Mouse (Mus musculus): Measurements from ENCODE around the gene Pld4. TPM values are rescaled to one million over a fixed set of nuclear protein-coding genes. Genes with fewer than 3 reads are reported as not detected.

Gene Pld4
- total RNA-seq, 2 experiments from 2014 or later: 0.14 to 1.2 TPM

GRCm38 (mm10) chr12:112797672-112798331 is 37.3 kb downstream of the Pld4 start:
- ATAC-seq (replicated peaks; ENCODE audit: low FRiP score, low TSS enrichment, poor library complexity, severe bottlenecking): no peak

GRCm38 (mm10) chr12:112798332-112798681 is 37.9 kb downstream of the Pld4 start:
- ATAC-seq (replicated peaks; ENCODE audit: low FRiP score, low TSS enrichment, poor library complexity, severe bottlenecking): no peak

- ATAC-seq (replicated peaks; ENCODE audit: low FRiP score, low TSS enrichment, poor library complexity, severe bottlenecking): no peak
Measured at GRCm38 (mm10) chr12:112798716-112799115, 38.3 kb downstream of the Pld4 start.

- no peak for ATAC-seq (replicated peaks; ENCODE audit: low FRiP score, low TSS enrichment, poor library complexity, severe bottlenecking)
Measured at GRCm38 (mm10) chr12:112799237-112799970, 38.9 kb downstream of the Pld4 start.

- ATAC-seq (replicated peaks; ENCODE audit: low FRiP score, low TSS enrichment, poor library complexity, severe bottlenecking): peak; percentile 64
Measured at GRCm38 (mm10) chr12:112800476-112800875, 40.0 kb downstream of the Pld4 start.

GRCm38 (mm10) chr12:112801864-112802846 is 41.7 kb downstream of the Pld4 start, which contains the start of gene Ahnak2:
TSS of gene Ahnak2 (minus strand) at chr12:112802657.
- no peak for ATAC-seq (replicated peaks; ENCODE audit: low FRiP score, low TSS enrichment, poor library complexity, severe bottlenecking)

GRCm38 (mm10) chr12:112802917-112803316 is 42.5 kb downstream of the Pld4 start:
- no peak for ATAC-seq (replicated peaks; ENCODE audit: low FRiP score, low TSS enrichment, poor library complexity, severe bottlenecking)

- ATAC-seq (replicated peaks; ENCODE audit: low FRiP score, low TSS enrichment, poor library complexity, severe bottlenecking): no peak
Measured at GRCm38 (mm10) chr12:112804046-112804445, 43.6 kb downstream of the Pld4 start.

- 0 out of 2 replicates have a peak, but pooled peaks have one; percentile 4 for ATAC-seq (replicated peaks; ENCODE audit: low FRiP score, low TSS enrichment, poor library complexity, severe bottlenecking)
Measured at GRCm38 (mm10) chr12:112806044-112806443, 45.6 kb downstream of the Pld4 start.

GRCm38 (mm10) chr12:112807796-112808195 is 47.3 kb downstream of the Pld4 start:
- ATAC-seq (replicated peaks; ENCODE audit: low FRiP score, low TSS enrichment, poor library complexity, severe bottlenecking): no peak

- ATAC-seq (replicated peaks; ENCODE audit: low FRiP score, low TSS enrichment, poor library complexity, severe bottlenecking): no peak
Measured at GRCm38 (mm10) chr12:112808212-112808586, 47.7 kb downstream of the Pld4 start.

- peak; percentile 89 for ATAC-seq (replicated peaks; ENCODE audit: low FRiP score, low TSS enrichment, poor library complexity, severe bottlenecking)
Measured at GRCm38 (mm10) chr12:112808587-112809364, 48.3 kb downstream of the Pld4 start, which contains the start of gene Clba1. TSS of gene Clba1 (plus strand) at chr12:112808937.

GRCm38 (mm10) chr12:112809641-112810040 is 49.2 kb downstream of the Pld4 start:
- no peak for ATAC-seq (replicated peaks; ENCODE audit: low FRiP score, low TSS enrichment, poor library complexity, severe bottlenecking)

GRCm38 (mm10) chr12:112810092-112810885 is 49.8 kb downstream of the Pld4 start:
- ATAC-seq (replicated peaks; ENCODE audit: low FRiP score, low TSS enrichment, poor library complexity, severe bottlenecking): no peak

- no peak for ATAC-seq (replicated peaks; ENCODE audit: low FRiP score, low TSS enrichment, poor library complexity, severe bottlenecking)
Measured at GRCm38 (mm10) chr12:112813370-112813769, 52.9 kb downstream of the Pld4 start.

GRCm38 (mm10) chr12:112814682-112815470 is 54.4 kb downstream of the Pld4 start:
- ATAC-seq (replicated peaks; ENCODE audit: low FRiP score, low TSS enrichment, poor library complexity, severe bottlenecking): no peak

GRCm38 (mm10) chr12:112816294-112816693 is 55.8 kb downstream of the Pld4 start:
- ATAC-seq (replicated peaks; ENCODE audit: low FRiP score, low TSS enrichment, poor library complexity, severe bottlenecking): peak; percentile 65; the same call in 1 of the 2 replicates

All from megakaryocyte-erythroid progenitor cell, adult 5-6 weeks (primary cell).